Mouse (Mus musculus): ENCODE measurements around the gene Mid1. TPM values are rescaled to one million over a fixed set of nuclear protein-coding genes. Genes with fewer than 3 reads are reported as not detected.

Gene Mid1
- polyA plus RNA-seq, 1 experiment: 15.2 TPM

- Histone ChIP-seq H3ac (ENCODE audit: control insufficient read depth, insufficient read length, low read depth) (no peak overlapping the region), H3K79me3 (ENCODE audit: low read depth) (no peaks in the 10 kb centered on the region), H3K4me3 (ENCODE audit: insufficient read depth, poor library complexity, severe bottlenecking) (no peak overlapping the region), H3K79me2 (ENCODE audit: control insufficient read depth, insufficient read depth) (no peaks in the 10 kb centered on the region), H3K27me3 (ENCODE audit: control insufficient read depth, insufficient read depth, insufficient read length) (no peaks in the 10 kb centered on the region), H3K36me3 (ENCODE audit: control insufficient read depth, insufficient read depth) (no peaks in the 10 kb centered on the region)
- TF ChIP-seq MAX (IDR thresholded peaks at IDR 0.05) (no peak), USF1 (IDR thresholded peaks at IDR 0.05; ENCODE audit: low read depth) (no peak)
Observed at GRCm38 (mm10) chrX:169691675-169692074, 6.7 kb downstream of the Mid1 start.

- no peak for TF ChIP-seq MAX (IDR thresholded peaks at IDR 0.05)
- no peak for TF ChIP-seq MYOD1 (IDR thresholded peaks at IDR 0.05; ENCODE audit: control insufficient read depth, insufficient read length, low read depth)
- TF ChIP-seq USF1 (IDR thresholded peaks at IDR 0.05; ENCODE audit: low read depth): no peak
- no peak for TF ChIP-seq CEBPB (IDR thresholded peaks at IDR 0.05; ENCODE audit: low read depth)
- no peak for TF ChIP-seq CTCF (IDR thresholded peaks at IDR 0.05; ENCODE audit: control insufficient read depth, insufficient read depth, insufficient read length)
- no peak for TF ChIP-seq MYOG (IDR thresholded peaks at IDR 0.05; ENCODE audit: control insufficient read depth, extremely low read depth, insufficient read length)
- no peak for TF ChIP-seq FOSL1 (IDR thresholded peaks at IDR 0.05; ENCODE audit: insufficient read depth, low read length, poor library complexity, severe bottlenecking)
- H3K27me3 ChIP-seq (ENCODE audit: control insufficient read depth, insufficient read depth, insufficient read length): no peaks in the 10 kb centered on the region
- no peak overlapping the region for H3K4me3 ChIP-seq (ENCODE audit: insufficient read depth, poor library complexity, severe bottlenecking)
- H3K36me3 ChIP-seq (ENCODE audit: control insufficient read depth, insufficient read depth): no peaks in the 10 kb centered on the region
- H3K79me2 ChIP-seq (ENCODE audit: control insufficient read depth, insufficient read depth): no peaks in the 10 kb centered on the region
- no peaks in the 10 kb centered on the region for H3K79me3 ChIP-seq (ENCODE audit: low read depth)
- no peak overlapping the region for H3ac ChIP-seq (ENCODE audit: control insufficient read depth, insufficient read length, low read depth)
Observed at GRCm38 (mm10) chrX:169692225-169692909, 7.4 kb downstream of the Mid1 start.

- Histone ChIP-seq H3ac (ENCODE audit: control insufficient read depth, insufficient read length, low read depth) (no peak overlapping the region), H3K27me3 (ENCODE audit: control insufficient read depth, insufficient read depth, insufficient read length) (no peaks in the 10 kb centered on the region), H3K4me3 (ENCODE audit: insufficient read depth, poor library complexity, severe bottlenecking) (no peak overlapping the region), H3K79me2 (ENCODE audit: control insufficient read depth, insufficient read depth) (no peaks in the 10 kb centered on the region), H3K79me3 (ENCODE audit: low read depth) (no peaks in the 10 kb centered on the region), H3K36me3 (ENCODE audit: control insufficient read depth, insufficient read depth) (no peaks in the 10 kb centered on the region)
- TF ChIP-seq MYOD1 (IDR thresholded peaks at IDR 0.05; ENCODE audit: control insufficient read depth, insufficient read length, low read depth): no peak
- no peak for TF ChIP-seq MYOG (IDR thresholded peaks at IDR 0.05; ENCODE audit: control insufficient read depth, extremely low read depth, insufficient read length)
- no peak for TF ChIP-seq CTCF (IDR thresholded peaks at IDR 0.05; ENCODE audit: control insufficient read depth, insufficient read depth, insufficient read length)
- no peak for TF ChIP-seq CEBPB (IDR thresholded peaks at IDR 0.05; ENCODE audit: low read depth)
- TF ChIP-seq USF1 (IDR thresholded peaks at IDR 0.05; ENCODE audit: low read depth): no peak
- TF ChIP-seq MAX (IDR thresholded peaks at IDR 0.05): no peak
- TF ChIP-seq FOSL1 (IDR thresholded peaks at IDR 0.05; ENCODE audit: insufficient read depth, low read length, poor library complexity, severe bottlenecking): no peak
Observed at GRCm38 (mm10) chrX:169704016-169704602, 19.1 kb downstream of the Mid1 start.

- no peaks in the 10 kb centered on the region for H3K79me2 ChIP-seq (ENCODE audit: control insufficient read depth, insufficient read depth)
Observed at GRCm38 (mm10) chrX:169723511-169723910, 38.5 kb downstream of the Mid1 start.

GRCm38 (mm10) chrX:169735387-169735969, 50.5 kb downstream of the Mid1 start:
- Histone ChIP-seq H3K79me3 (ENCODE audit: low read depth) (no peaks in the 10 kb centered on the region), H3K27me3 (ENCODE audit: control insufficient read depth, insufficient read depth, insufficient read length) (no peaks in the 10 kb centered on the region), H3K4me3 (ENCODE audit: insufficient read depth, poor library complexity, severe bottlenecking) (no peak overlapping the region), H3K79me2 (ENCODE audit: control insufficient read depth, insufficient read depth) (no peaks in the 10 kb centered on the region), H3ac (ENCODE audit: control insufficient read depth, insufficient read length, low read depth) (no peak overlapping the region), H3K36me3 (ENCODE audit: control insufficient read depth, insufficient read depth) (no peaks in the 10 kb centered on the region)
- TF ChIP-seq CEBPB (IDR thresholded peaks at IDR 0.05; ENCODE audit: low read depth): no peak

More at GRCm38 (mm10) chrX:169723511-169723910, 38.5 kb downstream of the Mid1 start:
- Histone ChIP-seq H3K4me3 (ENCODE audit: insufficient read depth, poor library complexity, severe bottlenecking) (no peak overlapping the region), H3K79me3 (ENCODE audit: low read depth) (no peaks in the 10 kb centered on the region), H3K27me3 (ENCODE audit: control insufficient read depth, insufficient read depth, insufficient read length) (no peaks in the 10 kb centered on the region), H3K36me3 (ENCODE audit: control insufficient read depth, insufficient read depth) (no peaks in the 10 kb centered on the region), H3ac (ENCODE audit: control insufficient read depth, insufficient read length, low read depth) (no peak overlapping the region)
- no peak for TF ChIP-seq USF1 (IDR thresholded peaks at IDR 0.05; ENCODE audit: low read depth)
- no peak for TF ChIP-seq MYOG (IDR thresholded peaks at IDR 0.05; ENCODE audit: control insufficient read depth, extremely low read depth, insufficient read length)
- TF ChIP-seq MAX (IDR thresholded peaks at IDR 0.05): no peak
- TF ChIP-seq FOSL1 (IDR thresholded peaks at IDR 0.05; ENCODE audit: insufficient read depth, low read length, poor library complexity, severe bottlenecking): no peak
- TF ChIP-seq CEBPB (IDR thresholded peaks at IDR 0.05; ENCODE audit: low read depth): no peak
- no peak for TF ChIP-seq CTCF (IDR thresholded peaks at IDR 0.05; ENCODE audit: control insufficient read depth, insufficient read depth, insufficient read length)
- TF ChIP-seq MYOD1 (IDR thresholded peaks at IDR 0.05; ENCODE audit: control insufficient read depth, insufficient read length, low read depth): no peak

GRCm38 (mm10) chrX:169758001-169758400, 73.0 kb downstream of the Mid1 start:
- Histone ChIP-seq H3K79me2 (ENCODE audit: control insufficient read depth, insufficient read depth) (no peaks in the 10 kb centered on the region), H3ac (ENCODE audit: control insufficient read depth, insufficient read length, low read depth) (no peak overlapping the region)
- TF ChIP-seq USF1 (IDR thresholded peaks at IDR 0.05; ENCODE audit: low read depth): no peak
- TF ChIP-seq CEBPB (IDR thresholded peaks at IDR 0.05; ENCODE audit: low read depth): no peak
- no peak for TF ChIP-seq MAX (IDR thresholded peaks at IDR 0.05)
- TF ChIP-seq CTCF (IDR thresholded peaks at IDR 0.05; ENCODE audit: control insufficient read depth, insufficient read depth, insufficient read length): no peak
- no peak for TF ChIP-seq FOSL1 (IDR thresholded peaks at IDR 0.05; ENCODE audit: insufficient read depth, low read length, poor library complexity, severe bottlenecking)
- no peak for TF ChIP-seq MYOD1 (IDR thresholded peaks at IDR 0.05; ENCODE audit: control insufficient read depth, insufficient read length, low read depth)
- TF ChIP-seq MYOG (IDR thresholded peaks at IDR 0.05; ENCODE audit: control insufficient read depth, extremely low read depth, insufficient read length): no peak

More at GRCm38 (mm10) chrX:169758001-169758400, 73.0 kb downstream of the Mid1 start:
- Histone ChIP-seq H3K79me3 (ENCODE audit: low read depth) (no peaks in the 10 kb centered on the region), H3K36me3 (ENCODE audit: control insufficient read depth, insufficient read depth) (no peaks in the 10 kb centered on the region), H3K4me3 (ENCODE audit: insufficient read depth, poor library complexity, severe bottlenecking) (no peak overlapping the region), H3K27me3 (ENCODE audit: control insufficient read depth, insufficient read depth, insufficient read length) (no peaks in the 10 kb centered on the region)

Measured in C2C12 (cell line).